Mouse (Mus musculus) testis, adult 2 months (tissue): ENCODE measurements around the gene Tenm4.

Experiments used
- CTCF ChIP-seq: fragments of 200-500 bp; IDR thresholded peaks from 2 replicates; pipeline ENCODE4 v1.5.1; 2012; ENCODE audit warnings: low read depth, mild to moderate bottlenecking, inconsistent platforms, low read length, moderate library complexity; ENCODE audit not compliant: control insufficient read depth, insufficient read depth, insufficient replicate concordance
- POLR2A ChIP-seq: fragments of 200-500 bp; IDR thresholded peaks from 2 replicates; pipeline ENCODE4 v1.6.1; 2012; ENCODE audit warnings: low read depth, mild to moderate bottlenecking, inconsistent platforms, low read length, moderate library complexity; ENCODE audit not compliant: control insufficient read depth

DNA sequence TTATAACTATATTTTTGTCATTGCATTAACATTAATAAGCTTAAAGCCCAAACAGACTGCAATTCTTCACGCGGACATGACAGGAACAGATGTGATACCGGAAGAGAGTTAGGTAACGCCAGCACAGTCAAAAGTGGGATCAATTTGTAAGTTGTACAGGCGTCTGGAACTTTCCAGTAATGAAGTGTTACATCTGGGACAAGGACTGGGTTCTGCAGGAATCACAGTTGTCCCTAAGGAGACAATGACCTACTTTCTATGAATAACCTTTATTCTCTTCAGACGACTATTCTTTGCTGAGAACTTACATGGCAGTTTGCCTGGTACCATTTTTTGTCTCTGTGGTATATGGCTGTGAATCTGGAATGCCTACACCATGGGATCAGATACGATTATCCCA is 214.8 kb downstream of the Tenm4 start:
- TF ChIP-seq CTCF (no peak), POLR2A (no peak)
